Mouse (Mus musculus) hindbrain, embryonic 14.5 days (tissue): Measurements from ENCODE around the gene Mxra7. TPM values are rescaled to one million over a fixed set of nuclear protein-coding genes. Genes with fewer than 3 reads are reported as not detected.
"Not testable (repeated sequence)": the region's sequence is repeated elsewhere in the genome, so short reads cannot be mapped to it uniquely, and the experiment has no call there.

Source experiments
- ATAC-seq: fragments of 200-750 bp; cut with Nextera tagmentation; 2 replicates; pipeline ENCODE4 v1.8.0; 2017; ENCODE audit warnings: moderate number of reproducible peaks, mild to moderate bottlenecking, moderate TSS enrichment, moderate library complexity; ENCODE audit not compliant: low FRiP score
- DNase-seq: peaks from one replicate; pipeline ENCODE4 v3.0.0-alpha.2; 2015; ENCODE audit warnings: low spot score
- H3K27ac ChIP-seq: fragments of 300-500 bp; sonication (generic); 2 replicates; pipeline ENCODE4 v1.5.1; 2014; ENCODE audit warnings: mild to moderate bottlenecking, moderate library complexity
- H3K27me3 ChIP-seq: fragments of 300-500 bp; sonication (generic); 2 replicates; pipeline ENCODE4 v1.6.1; 2014; ENCODE audit warnings: mild to moderate bottlenecking, low read length, mixed read lengths; ENCODE audit not compliant: control insufficient read depth, insufficient read depth
- H3K36me3 ChIP-seq: fragments of 300-500 bp; sonication (generic); replicated peaks from 2 replicates; pipeline ENCODE4 v1.6.1; 2014; ENCODE audit not compliant: control insufficient read depth, insufficient read depth
- H3K4me1 ChIP-seq: fragments of 300-500 bp; sonication (generic); replicated peaks from 2 replicates; pipeline ENCODE4 v1.6.1; 2014; ENCODE audit warnings: antibody characterized with exemption, low read length, mixed read lengths; ENCODE audit not compliant: control insufficient read depth, insufficient read depth
- H3K4me2 ChIP-seq: fragments of 300-500 bp; sonication (generic); replicated peaks from 2 replicates; pipeline ENCODE4 v1.6.1; 2014; ENCODE audit warnings: mild to moderate bottlenecking, moderate library complexity
- H3K4me3 ChIP-seq: fragments of 300-500 bp; sonication (generic); replicated peaks from 2 replicates; pipeline ENCODE4 v1.5.1; 2014; ENCODE audit warnings: mild to moderate bottlenecking, low read length
- H3K9ac ChIP-seq: fragments of 300-500 bp; sonication (generic); 2 replicates; pipeline ENCODE4 v1.6.1; 2014
- H3K9me3 ChIP-seq: fragments of 300-500 bp; sonication (generic); 2 replicates; pipeline ENCODE4 v1.6.1; 2016; ENCODE audit warnings: low read length; ENCODE audit not compliant: control insufficient read depth
- WGBS: fragments of 180-500 bp; shearing (Covaris S2); extraction: QIAGEN DNeasy Blood & Tissue Kit; methylation state at CpG from one replicate; pipeline ENCODE4 v1.1.7; 2014; 5-methylcytosine and 5-hydroxymethylcytosine counted together
- polyA plus RNA-seq: library from polyadenylated mRNA; unstranded; fragments of >200 nt; fragmentation: Nextera tagmentation; extraction: Ambion mirVana; gene quantifications from 2 replicates; pipeline ENCODE4 v1.2.1, GENCODE M21; 2014

The Mxra7 gene
- polyA plus RNA-seq, 1 experiment from 2014 or later: 35.5 TPM

GRCm38 (mm10) chr11:116837441-116837840 is 9.6 kb upstream of the Mxra7 start:
- Histone ChIP-seq H3K36me3 (peaks cover 84% of the 10 kb centered on the region), H3K4me2 (no peak overlapping the region), H3K4me3 (no peak overlapping the region), H3K9me3 (no peaks in the 10 kb centered on the region), H3K4me1 (peaks cover 24% of the 10 kb centered on the region), H3K27ac (no peak overlapping the region), H3K9ac (no peak overlapping the region), H3K27me3 (no peaks in the 10 kb centered on the region)
- ATAC-seq (no peak), DNase-seq (no peak)
- WGBS: 94% methylated on average over 10 of the region's 10 CpGs

GRCm38 (mm10) chr11:116836283-116836682 is 8.4 kb upstream of the Mxra7 start:
- Histone ChIP-seq H3K4me2 (no peak overlapping the region), H3K9me3 (no peaks in the 10 kb centered on the region), H3K9ac (no peak overlapping the region), H3K4me1 (peaks cover 16% of the 10 kb centered on the region), H3K36me3 (peaks cover 88% of the 10 kb centered on the region), H3K27ac (no peak overlapping the region), H3K27me3 (no peaks in the 10 kb centered on the region), H3K4me3 (no peak overlapping the region)
- DNase-seq (no peak), ATAC-seq (no peak)
- WGBS: 97% methylated on average over 4 of the region's 4 CpGs

- peaks cover 80% of the 10 kb centered on the region for H3K36me3 ChIP-seq
- H3K9ac ChIP-seq: no peak overlapping the region
- H3K9me3 ChIP-seq: no peaks in the 10 kb centered on the region
- no peak overlapping the region for H3K4me3 ChIP-seq
- H3K4me2 ChIP-seq: no peak overlapping the region
- DNase-seq (no peak), ATAC-seq (no peak)
- H3K27ac ChIP-seq: no peak overlapping the region
- 95% methylated on average over 1 of the region's 1 CpGs for WGBS
- H3K4me1 ChIP-seq: peaks cover 4% of the 10 kb centered on the region; the same call in 1 of the 2 replicates
- H3K27me3 ChIP-seq: no peaks in the 10 kb centered on the region
Observed at GRCm38 (mm10) chr11:116834954-116835353, 7.1 kb upstream of the Mxra7 start.

GRCm38 (mm10) chr11:116832172-116832685 is 4.4 kb upstream of the Mxra7 start:
- Histone ChIP-seq H3K27me3 (no peaks in the 10 kb centered on the region), H3K4me1 (peaks cover 4% of the 10 kb centered on the region; the same call in 1 of the 2 replicates), H3K9ac (no peak overlapping the region), H3K27ac (no peak overlapping the region), H3K9me3 (no peaks in the 10 kb centered on the region), H3K4me2 (no peak overlapping the region), H3K36me3 (peaks cover 52% of the 10 kb centered on the region), H3K4me3 (no peak overlapping the region)
- ATAC-seq (no peak), DNase-seq (no peak)
- WGBS: 26% methylated on average over 4 of the region's 4 CpGs

GRCm38 (mm10) chr11:116826550-116827504 is 1.0 kb downstream of the Mxra7 start:
- ATAC-seq (peak; percentile 15; the same call in 1 of the 2 replicates), DNase-seq (peak; percentile 63)
- Histone ChIP-seq H3K36me3 (0 out of 2 replicates have a peak, but pooled peaks cover 8% of the 10 kb centered on the region), H3K9me3 (no peaks in the 10 kb centered on the region), H3K4me1 (peaks cover 22% of the 10 kb centered on the region), H3K27me3 (no peaks in the 10 kb centered on the region), H3K27ac (peak overlapping the region; percentile 73), H3K4me2 (peak overlapping the region; percentile 90), H3K9ac (peak overlapping the region; percentile 84), H3K4me3 (peak overlapping the region; percentile 71)
- 11% methylated on average over 17 of the region's 17 CpGs for WGBS

- Histone ChIP-seq H3K4me3 (peak overlapping the region; percentile 71), H3K27ac (peak overlapping the region; percentile 73), H3K4me1 (peaks cover 24% of the 10 kb centered on the region), H3K27me3 (no peaks in the 10 kb centered on the region), H3K9me3 (no peaks in the 10 kb centered on the region), H3K9ac (peak overlapping the region; percentile 43), H3K36me3 (no peaks in the 10 kb centered on the region), H3K4me2 (peak overlapping the region; percentile 90)
- DNase-seq (no peak), ATAC-seq (no peak)
- WGBS: 16% methylated on average over 4 of the region's 5 CpGs
Observed at GRCm38 (mm10) chr11:116825230-116825629, 2.6 kb downstream of the Mxra7 start.

- not testable (repeated sequence) for ATAC-seq, H3K9ac ChIP-seq, H3K9me3 ChIP-seq, H3K36me3 ChIP-seq, H3K27me3 ChIP-seq, H3K27ac ChIP-seq, H3K4me2 ChIP-seq, DNase-seq, H3K4me3 ChIP-seq
- peaks cover 25% of the 10 kb centered on the region for H3K4me1 ChIP-seq
- WGBS: 98% methylated on average over 9 of the region's 10 CpGs
Observed at GRCm38 (mm10) chr11:116823885-116824284, 4.0 kb downstream of the Mxra7 start.

GRCm38 (mm10) chr11:116823255-116823654 is 4.6 kb downstream of the Mxra7 start:
- Histone ChIP-seq H3K4me2 (no peak overlapping the region), H3K27me3 (no peaks in the 10 kb centered on the region), H3K27ac (no peak overlapping the region), H3K9me3 (no peaks in the 10 kb centered on the region), H3K9ac (no peak overlapping the region), H3K4me1 (peaks cover 29% of the 10 kb centered on the region), H3K36me3 (no peaks in the 10 kb centered on the region), H3K4me3 (no peak overlapping the region)
- ATAC-seq (no peak), DNase-seq (no peak)
- 100% methylated on average over 2 of the region's 2 CpGs for WGBS

GRCm38 (mm10) chr11:116822626-116823025 is 5.2 kb downstream of the Mxra7 start:
- Histone ChIP-seq H3K9me3 (no peaks in the 10 kb centered on the region), H3K4me3 (no peak overlapping the region), H3K4me2 (no peak overlapping the region), H3K27ac (no peak overlapping the region), H3K36me3 (no peaks in the 10 kb centered on the region), H3K27me3 (no peaks in the 10 kb centered on the region), H3K9ac (no peak overlapping the region), H3K4me1 (peaks cover 29% of the 10 kb centered on the region)
- ATAC-seq (no peak), DNase-seq (no peak)
- WGBS: 90% methylated on average over 10 of the region's 10 CpGs
